Mouse (Mus musculus) MEL (cell line): ENCODE measurements around the gene Gm20696. TPM values are rescaled to one million over a fixed set of nuclear protein-coding genes. Genes with fewer than 3 reads are reported as not detected.
A peak's percentile ranks its signal among the peaks of the same experiment; 100 is the strongest.

Experiments used
- DNase-seq: peaks from one replicate; pipeline ENCODE4 v3.0.0; 2011; ENCODE audit warnings: low read depth, low spot score
- H3K27ac ChIP-seq: 2 replicates; pipeline ENCODE4 v1.5.1; 2012; ENCODE audit warnings: low read depth, mild to moderate bottlenecking, control low read depth, low read length, moderate library complexity; ENCODE audit not compliant: control insufficient read depth
- H3K27me3 ChIP-seq, 2 experiments: fragments of 150-350 bp in 1 of 2; sonication (generic) in 1 of 2; 2 replicates each; pipeline ENCODE4 v1.6.1; 2012; ENCODE audit warnings: low read length in 2 of 2, mild to moderate bottlenecking in 2 of 2, improper control_type of control experiment in 1 of 2, moderate library complexity in 1 of 2; ENCODE audit not compliant: insufficient read depth in 2 of 2, control insufficient read depth in 1 of 2
- H3K36me3 ChIP-seq, 2 experiments: 2 replicates each; pipeline ENCODE4 v1.6.1; 2012 to 2014; ENCODE audit warnings: low read length in 2 of 2, improper control_type of control experiment in 1 of 2, inconsistent platforms in 1 of 2, mild to moderate bottlenecking in 1 of 2; ENCODE audit not compliant: insufficient read depth in 2 of 2, control insufficient read depth in 1 of 2
- H3K4me1 ChIP-seq, 2 experiments: fragments of 150-350 bp in 1 of 2; sonication (generic) in 1 of 2; 2 replicates each; pipeline ENCODE4 v1.6.1; 2012; ENCODE audit warnings: low read length in 2 of 2, improper control_type of control experiment in 1 of 2, mild to moderate bottlenecking in 1 of 2; ENCODE audit not compliant: insufficient read depth in 2 of 2, control insufficient read depth in 1 of 2
- H3K4me3 ChIP-seq, 2 experiments: fragments of 150-350 bp in 1 of 2; sonication (generic) in 1 of 2; 2 replicates each; pipeline ENCODE4 v1.5.1; 2012; ENCODE audit warnings: low read depth in 2 of 2, low read length in 2 of 2, mild to moderate bottlenecking in 2 of 2, moderate library complexity in 2 of 2, control low read depth in 1 of 2, improper control_type of control experiment in 1 of 2; ENCODE audit not compliant: control insufficient read depth in 1 of 2, insufficient read depth in 1 of 2
- H3K79me2 ChIP-seq: 2 replicates; pipeline ENCODE4 v1.6.1; 2012; ENCODE audit warnings: mild to moderate bottlenecking, low read length, moderate library complexity; ENCODE audit not compliant: control insufficient read depth, poor library complexity, insufficient read depth
- H3K9ac ChIP-seq: 2 replicates; pipeline ENCODE4 v1.6.1; 2012; ENCODE audit warnings: low read depth, mild to moderate bottlenecking, control low read depth, low read length, moderate library complexity; ENCODE audit not compliant: control insufficient read depth, poor library complexity, severe bottlenecking
- H3K9me3 ChIP-seq: fragments of 150-350 bp; sonication (generic); replicated peaks from 2 replicates; pipeline ENCODE4 v1.6.1; 2012; ENCODE audit warnings: mild to moderate bottlenecking, low read length, improper control_type of control experiment, moderate library complexity; ENCODE audit not compliant: insufficient read depth
- CHD1 ChIP-seq: IDR thresholded peaks from 2 replicates; pipeline ENCODE4 v1.6.1; 2012; ENCODE audit warnings: low read depth, mild to moderate bottlenecking, inconsistent platforms, low read length, improper control_type of control experiment
- CHD2 ChIP-seq: IDR thresholded peaks from 2 replicates; pipeline ENCODE4 v1.6.1; 2011; ENCODE audit warnings: low read length, improper control_type of control experiment
- EP300 ChIP-seq, 2 experiments: IDR thresholded peaks; 2 replicates each; pipeline ENCODE4 v1.6.1; 2011; ENCODE audit warnings: improper control_type of control experiment in 2 of 2, low read length in 2 of 2, low read depth in 1 of 2, mild to moderate bottlenecking in 1 of 2
- GABPA ChIP-seq: IDR thresholded peaks from 2 replicates; pipeline ENCODE4 v1.6.1; 2012; ENCODE audit warnings: low read depth, mild to moderate bottlenecking, inconsistent platforms, low read length, improper control_type of control experiment, moderate library complexity
- HCFC1 ChIP-seq: IDR thresholded peaks from 2 replicates; pipeline ENCODE4 v1.6.1; 2012; ENCODE audit warnings: low read depth, mild to moderate bottlenecking, inconsistent platforms, low read length, improper control_type of control experiment, moderate library complexity
- KAT2A ChIP-seq: conservative IDR thresholded peaks from 2 replicates; pipeline ENCODE4 v1.6.1; 2012; ENCODE audit warnings: low read depth, low read length, improper control_type of control experiment, inconsistent platforms
- MAZ ChIP-seq: IDR thresholded peaks from 2 replicates; pipeline ENCODE4 v1.6.1; 2012; ENCODE audit warnings: low read depth, mild to moderate bottlenecking, inconsistent platforms, low read length, improper control_type of control experiment
- MYB ChIP-seq: IDR thresholded peaks from 2 replicates; pipeline ENCODE4 v1.6.1; 2011; ENCODE audit warnings: mild to moderate bottlenecking, low read depth, low read length, improper control_type of control experiment
- POLR2AphosphoS2 ChIP-seq: IDR thresholded peaks from 2 replicates; pipeline ENCODE4 v1.6.1; 2011; ENCODE audit warnings: low read length, improper control_type of control experiment
- POLR2AphosphoS5 ChIP-seq: IDR thresholded peaks from 2 replicates; pipeline ENCODE4 v1.6.1; 2012; ENCODE audit warnings: low read depth, borderline replicate concordance, mild to moderate bottlenecking, inconsistent platforms, low read length, moderate library complexity, mixed read lengths
- RAD21 ChIP-seq: IDR thresholded peaks from 2 replicates; pipeline ENCODE4 v1.6.1; 2011; ENCODE audit warnings: mild to moderate bottlenecking, low read depth, low read length, improper control_type of control experiment
- SMC3 ChIP-seq: IDR thresholded peaks from 2 replicates; pipeline ENCODE4 v1.6.1; 2011; ENCODE audit warnings: low read depth, low read length, improper control_type of control experiment
- TAL1 ChIP-seq: IDR thresholded peaks from 2 replicates; pipeline ENCODE4 v1.6.1; 2012; ENCODE audit warnings: mild to moderate bottlenecking, inconsistent platforms, low read length, moderate library complexity, mixed read lengths
- TCF12 ChIP-seq: IDR thresholded peaks from 2 replicates; pipeline ENCODE4 v1.6.1; 2014; ENCODE audit warnings: low read depth, mild to moderate bottlenecking, inconsistent platforms, low read length, improper control_type of control experiment, moderate library complexity
- UBTF ChIP-seq: IDR thresholded peaks from 2 replicates; pipeline ENCODE4 v1.6.1; 2012; ENCODE audit warnings: low read depth, mild to moderate bottlenecking, inconsistent platforms, low read length, improper control_type of control experiment, moderate library complexity, borderline replicate concordance; ENCODE audit not compliant: insufficient read depth
- USF2 ChIP-seq, 2 experiments: IDR thresholded peaks; 2 replicates each; pipeline ENCODE4 v1.6.1; 2011 to 2012; ENCODE audit warnings: improper control_type of control experiment in 2 of 2, low read length in 2 of 2, borderline replicate concordance in 1 of 2, inconsistent platforms in 1 of 2, low read depth in 1 of 2, mild to moderate bottlenecking in 1 of 2; ENCODE audit not compliant: insufficient read depth in 1 of 2
- ZNF384 ChIP-seq: IDR thresholded peaks from 2 replicates; pipeline ENCODE4 v1.6.1; 2012; ENCODE audit warnings: low read depth, mild to moderate bottlenecking, inconsistent platforms, low read length, improper control_type of control experiment
- polyA plus RNA-seq, 2 experiments: library from polyadenylated mRNA; stranded (reverse) in 1 of 2; unstranded in 1 of 2; fragments of >175 nt in 1 of 2; fragments of >200 nt in 1 of 2; gene quantifications; 2 replicates each; pipeline versions ENCODE4 v1.2.1 to v1.2.4; 2012; ENCODE audit warnings: low replicate concordance in 2 of 2, low read depth in 1 of 2; ENCODE audit not compliant: insufficient read length in 2 of 2, insufficient read depth in 1 of 2, missing spikeins in 1 of 2
- total RNA-seq: library from RNA; depleted of rRNA; stranded (reverse); fragments of 300-350 nt; gene quantifications from 2 replicates; pipeline ENCODE4 v1.2.3, GENCODE M21; 2012

Gm20696 gene
- total and polyA plus RNA-seq, 3 experiments, result 0.07 to 0.39 TPM; not detected in 1

DNA sequence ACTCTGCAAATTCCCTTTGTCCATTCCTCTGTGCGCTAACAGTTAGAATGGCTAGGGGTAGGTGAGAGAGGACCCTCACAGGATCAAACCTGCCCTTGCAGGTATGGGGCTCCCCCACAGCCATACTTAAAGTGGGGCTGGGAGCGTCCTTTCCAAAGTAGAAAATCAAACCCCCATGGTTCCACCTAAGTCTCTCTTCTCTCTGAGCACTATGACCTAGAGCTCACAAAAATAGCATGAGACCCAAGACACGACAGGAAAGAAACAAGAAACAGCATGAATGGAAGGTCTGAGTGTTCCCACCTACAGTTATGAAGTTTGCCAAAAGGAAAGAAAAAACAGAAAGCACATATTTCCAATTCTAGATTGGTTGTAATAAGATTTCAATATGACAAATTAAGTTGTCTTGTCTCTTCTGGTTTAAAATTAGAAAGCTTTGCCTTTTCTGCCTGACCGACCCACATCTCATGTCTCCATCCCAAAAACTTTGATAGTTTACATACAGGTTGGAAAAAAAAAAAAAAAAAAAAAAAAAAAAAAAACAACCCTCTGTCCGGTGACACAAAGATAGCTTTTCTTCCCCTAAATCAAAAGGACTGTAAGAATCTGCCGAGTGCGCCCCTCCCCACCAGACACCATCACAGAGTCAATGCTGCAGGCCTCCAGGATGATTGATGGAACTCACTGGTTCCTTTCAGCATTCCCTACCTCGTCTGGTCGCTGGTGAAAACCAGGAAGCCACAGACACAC is 327.8 kb downstream of the Gm20696 start:
- no peaks in the 10 kb centered on the region for H3K36me3 ChIP-seq
- no peak overlapping the region for H3K4me3 ChIP-seq
- TF ChIP-seq MAZ, result no peak
- TF ChIP-seq ZNF384, result peak; percentile 52
- H3K4me1 ChIP-seq, result no peaks in the 10 kb centered on the region
- H3K9me3 ChIP-seq, result no peaks in the 10 kb centered on the region
- no peaks in the 10 kb centered on the region for H3K27me3 ChIP-seq
- H3K9ac ChIP-seq, result no peak overlapping the region
- no peaks in the 10 kb centered on the region for H3K79me2 ChIP-seq
- H3K27ac ChIP-seq, result no peak overlapping the region
- no peak for DNase-seq

DNA sequence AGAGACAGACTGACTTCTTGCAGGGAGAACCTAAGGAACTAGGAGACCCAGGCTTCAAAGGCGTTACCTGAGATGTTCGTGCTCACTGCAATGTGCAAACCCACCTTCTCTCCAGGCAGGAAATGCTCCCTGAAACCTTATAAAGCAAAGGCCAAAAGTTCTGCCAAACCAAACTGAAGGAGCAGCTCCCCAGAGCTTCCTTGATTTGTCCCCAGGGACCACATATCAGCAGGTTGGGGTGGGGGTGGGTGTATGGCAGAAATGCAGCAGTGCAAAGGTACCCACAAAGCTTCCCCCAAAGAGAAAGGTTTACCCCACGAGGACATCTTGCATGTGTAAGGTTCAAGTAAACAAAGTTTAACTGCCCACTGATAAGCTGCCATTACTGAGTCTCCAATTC is 328.4 kb downstream of the Gm20696 start:
- no peak overlapping the region for H3K4me3 ChIP-seq
- TF ChIP-seq SMC3 (no peak), ZNF384 (no peak), TAL1 (no peak), USF2 (IDR thresholded peaks at IDR 0.05; ENCODE audit: borderline replicate concordance in 1 of 2, insufficient read depth in 1 of 2, low read depth in 1 of 2, low read length in 2 of 2) (no peak), POLR2AphosphoS5 (no peak), UBTF (no peak), EP300 (IDR thresholded peaks at IDR 0.05; ENCODE audit: low read depth in 1 of 2, low read length in 2 of 2) (no peak), HCFC1 (no peak), KAT2A (no peak), POLR2AphosphoS2 (no peak), RAD21 (no peak), TCF12 (no peak), CHD1 (no peak), MYB (no peak), CHD2 (no peak), GABPA (no peak)
- TF ChIP-seq, all 39 proteins: peak for 0
- no peak overlapping the region for H3K9ac ChIP-seq

More for the DNA sequence above, 328.4 kb downstream of the Gm20696 start:
- no peaks in the 10 kb centered on the region for H3K27me3 ChIP-seq
- no peaks in the 10 kb centered on the region for H3K79me2 ChIP-seq
- H3K27ac ChIP-seq, result no peak overlapping the region
- no peaks in the 10 kb centered on the region for H3K4me1 ChIP-seq
- DNase-seq, result no peak
- no peaks in the 10 kb centered on the region for H3K9me3 ChIP-seq
- H3K36me3 ChIP-seq, result no peaks in the 10 kb centered on the region
